Mouse (Mus musculus) cerebellum, adult 11-12 months (tissue): ENCODE results near the gene Erc2.

Experiments
- DNase-seq: peaks from one replicate; pipeline ENCODE4 v3.0.0; 2022

Gene Erc2

GRCm38 (mm10) chr14:28206303-28206702, 584.1 kb downstream of the Erc2 start:
- DNase-seq = no peak

- DNase-seq = no peak
Measured at GRCm38 (mm10) chr14:28225550-28225949, 603.3 kb downstream of the Erc2 start.

- DNase-seq = no peak
Measured at GRCm38 (mm10) chr14:28230563-28230962, 608.3 kb downstream of the Erc2 start.

DNA sequence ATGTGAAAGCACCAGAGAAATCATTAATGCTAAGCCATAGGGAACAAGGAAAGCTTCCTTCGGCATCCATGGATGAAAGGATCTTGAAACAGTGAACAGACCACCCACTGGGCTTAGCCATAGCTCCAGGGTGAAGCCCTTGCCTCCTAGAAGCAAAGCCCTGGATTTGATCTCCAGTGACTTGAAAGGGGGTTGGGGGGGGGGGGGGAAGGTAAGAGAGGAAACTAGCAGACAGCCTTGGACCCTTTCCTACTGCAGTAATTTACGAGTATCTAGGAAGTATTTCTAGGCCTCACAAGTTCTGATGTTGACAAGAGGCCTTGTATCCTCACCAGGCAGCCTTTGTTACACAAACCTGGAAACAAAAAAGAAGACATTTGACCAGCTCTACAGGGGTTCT, 609.0 kb downstream of the Erc2 start:
- DNase-seq = no peak

DNA sequence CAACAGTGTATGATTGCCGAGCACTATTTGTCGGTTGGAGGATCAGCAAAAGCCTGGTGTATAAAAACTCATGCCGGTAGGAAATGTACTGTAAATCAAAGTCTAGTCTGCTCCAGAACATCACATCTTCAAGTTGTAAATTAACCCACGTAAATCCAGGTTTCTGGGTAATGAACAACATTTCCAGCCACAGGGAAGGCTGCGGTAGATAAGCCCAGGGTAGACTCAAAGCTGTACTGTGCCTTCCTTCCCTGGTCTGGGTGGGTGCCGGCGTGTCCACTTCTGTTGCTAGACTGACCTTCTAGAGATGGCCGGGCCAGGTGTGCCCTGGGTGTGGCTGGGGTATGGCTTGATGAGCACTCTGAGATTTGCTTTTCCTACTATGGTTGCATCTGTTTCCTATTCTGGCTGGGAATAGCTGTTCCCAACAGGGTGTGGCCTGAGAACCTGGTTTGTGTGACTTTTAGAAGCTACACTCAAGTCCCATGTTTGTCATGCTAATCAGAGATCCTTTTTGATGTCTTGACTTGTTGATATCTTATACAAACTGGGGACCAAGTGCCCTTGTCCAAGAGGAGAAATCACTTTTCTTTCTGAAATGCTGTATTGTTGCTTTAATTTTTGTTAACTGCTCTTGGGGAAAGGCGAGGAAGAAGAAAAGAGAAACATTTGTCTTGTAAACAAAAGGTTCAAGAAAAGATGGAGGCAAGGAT, 616.3 kb downstream of the Erc2 start:
- no peak for DNase-seq

GRCm38 (mm10) chr14:28240111-28240510, 617.9 kb downstream of the Erc2 start:
- DNase-seq = no peak

DNA sequence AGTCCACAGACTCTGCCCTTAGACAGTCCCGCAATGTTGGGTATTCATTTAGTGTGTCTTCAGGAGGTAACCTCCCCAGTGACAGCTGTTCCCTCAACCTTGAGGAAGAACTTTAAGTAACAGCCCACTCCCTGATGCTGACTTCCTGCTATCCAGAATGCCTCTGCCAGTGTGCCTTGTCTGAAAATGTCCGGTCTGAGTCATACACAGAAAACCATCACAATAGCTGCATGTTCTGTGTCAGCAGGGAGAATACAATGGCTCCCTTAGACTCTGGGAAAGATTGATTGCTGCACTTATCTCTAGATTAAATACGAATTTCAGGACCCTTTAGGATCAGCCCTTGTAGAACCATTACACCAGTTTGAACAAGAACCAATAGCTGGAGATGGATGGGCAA, 620.5 kb downstream of the Erc2 start:
- no peak for DNase-seq

DNA sequence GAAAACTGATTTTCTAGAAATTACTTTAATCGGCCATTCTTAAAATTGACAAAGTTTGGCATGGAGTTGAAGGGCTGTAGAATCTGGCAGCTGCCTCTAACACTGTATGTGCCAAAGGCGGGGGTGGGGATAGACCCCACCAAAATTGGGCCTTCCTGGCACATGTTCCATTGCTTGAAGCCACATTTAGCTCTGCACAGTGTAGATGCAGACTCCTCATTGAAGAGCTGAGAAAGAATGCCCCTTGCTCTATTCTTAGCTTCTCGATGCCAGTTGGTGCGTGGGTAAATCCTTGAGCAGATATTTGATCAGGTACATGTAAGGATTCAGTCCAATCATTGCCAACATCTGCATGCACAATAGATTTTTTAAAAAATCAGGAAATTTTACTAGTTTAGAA, 621.2 kb downstream of the Erc2 start:
- DNase-seq = no peak

GRCm38 (mm10) chr14:28262706-28263105, 640.5 kb downstream of the Erc2 start:
- no peak for DNase-seq

DNA sequence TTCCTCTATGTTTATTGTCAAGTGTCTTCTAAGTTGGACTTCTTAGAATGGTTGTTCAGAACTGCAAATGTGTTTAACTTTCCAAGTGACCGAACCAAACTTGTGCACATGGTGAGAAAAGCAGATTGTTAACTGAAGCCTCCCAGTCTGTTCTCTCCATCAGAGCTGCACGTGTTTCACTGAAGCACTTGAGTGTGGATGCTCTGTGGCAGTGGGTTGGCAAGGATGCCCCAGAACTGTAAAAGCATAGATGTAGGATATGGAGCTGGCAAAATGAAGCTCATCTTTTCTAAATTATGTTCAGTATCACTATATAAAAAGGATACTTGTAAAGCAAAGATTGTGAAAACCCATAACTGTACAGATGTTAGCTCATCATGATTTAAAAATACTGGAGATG, 645.1 kb downstream of the Erc2 start:
- DNase-seq = no peak

GRCm38 (mm10) chr14:28271846-28272245, 649.6 kb downstream of the Erc2 start:
- DNase-seq = no peak

- no peak for DNase-seq
Measured at GRCm38 (mm10) chr14:28273669-28274068, 651.4 kb downstream of the Erc2 start.

- no peak for DNase-seq
Measured at GRCm38 (mm10) chr14:28274826-28275225, 652.6 kb downstream of the Erc2 start.

- no peak for DNase-seq
Measured at GRCm38 (mm10) chr14:28278951-28279350, 656.7 kb downstream of the Erc2 start.

DNA sequence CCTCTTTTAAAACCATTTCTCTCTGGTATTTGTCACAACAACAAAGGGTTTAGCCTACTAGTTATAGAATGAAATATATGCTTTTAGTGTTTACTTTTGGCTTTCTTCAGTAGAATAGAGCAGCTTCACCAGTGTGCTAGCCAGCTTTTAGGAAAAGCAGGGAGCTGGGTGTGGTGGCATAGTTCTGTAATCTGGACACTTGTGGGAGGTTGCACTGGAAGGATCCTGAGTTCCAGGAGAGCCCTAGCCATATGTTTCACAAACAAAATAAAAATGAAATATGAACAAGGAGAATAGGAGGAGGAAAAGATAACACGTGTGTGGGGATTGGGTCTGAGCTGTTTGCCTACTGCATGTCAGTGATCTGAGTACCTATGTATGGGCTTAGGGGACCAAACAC, 658.1 kb downstream of the Erc2 start:
- DNase-seq = no peak

DNA sequence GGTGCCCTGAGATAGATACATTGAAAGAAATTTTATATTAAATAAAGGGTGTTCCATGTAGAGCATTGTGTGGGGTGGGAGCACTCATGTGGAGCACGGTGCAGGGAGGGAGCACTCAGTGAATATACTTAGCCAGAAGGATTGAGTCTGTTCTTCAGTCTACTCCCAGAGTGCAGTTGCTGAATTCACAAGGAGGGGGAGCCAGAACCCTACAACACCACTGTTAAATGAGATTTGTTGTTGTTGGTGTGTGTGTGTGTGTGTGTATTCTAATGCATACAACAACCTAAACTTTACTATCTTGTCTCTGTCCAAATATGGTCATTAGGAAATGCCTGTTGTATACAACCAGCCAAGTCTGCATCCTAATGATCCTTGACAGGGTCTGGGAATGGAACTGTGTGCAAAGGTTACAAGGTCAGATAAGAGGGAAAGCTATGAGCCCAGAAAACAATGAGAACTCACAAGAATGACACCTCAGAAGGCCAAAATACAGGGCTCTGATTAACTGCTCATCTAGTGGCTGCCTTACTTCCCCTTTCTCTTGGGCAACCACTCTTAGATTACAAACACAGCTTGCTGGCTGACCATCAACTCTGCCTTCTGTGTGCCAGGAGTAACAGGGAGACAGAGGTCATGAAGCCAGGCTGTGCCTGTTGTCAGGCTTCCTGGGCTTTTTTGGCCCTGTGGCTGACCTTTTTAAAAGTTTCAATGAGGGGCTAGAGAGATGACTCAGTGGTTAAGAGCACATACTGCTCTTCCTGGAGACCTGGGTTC, 661.3 kb downstream of the Erc2 start:
- no peak for DNase-seq

- no peak for DNase-seq
Measured at GRCm38 (mm10) chr14:28286511-28286910, 664.3 kb downstream of the Erc2 start.

GRCm38 (mm10) chr14:28288196-28288595, 666.0 kb downstream of the Erc2 start:
- DNase-seq = no peak

DNA sequence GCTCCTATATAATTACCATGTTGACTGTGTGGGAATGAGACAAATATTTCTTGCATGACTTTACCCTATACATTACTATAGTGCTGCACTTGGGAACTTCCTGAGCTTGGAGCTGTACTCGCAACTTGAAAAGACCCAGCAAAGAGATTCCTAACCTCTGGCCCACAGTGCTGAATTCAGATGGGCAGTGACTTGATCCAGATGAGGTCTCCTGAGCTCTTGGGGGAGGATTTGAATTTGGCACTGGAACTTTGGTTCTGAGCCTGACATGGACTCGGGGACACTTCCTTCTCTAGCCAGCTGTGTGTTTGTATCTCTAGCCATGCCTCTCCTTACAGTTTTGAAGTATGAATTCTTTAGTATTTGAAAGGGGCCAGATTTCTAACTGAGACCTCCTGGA, 666.7 kb downstream of the Erc2 start:
- no peak for DNase-seq

GRCm38 (mm10) chr14:28293921-28294320, 671.7 kb downstream of the Erc2 start:
- no peak for DNase-seq

- DNase-seq = no peak
Measured at GRCm38 (mm10) chr14:28295145-28295544, 672.9 kb downstream of the Erc2 start.

DNA sequence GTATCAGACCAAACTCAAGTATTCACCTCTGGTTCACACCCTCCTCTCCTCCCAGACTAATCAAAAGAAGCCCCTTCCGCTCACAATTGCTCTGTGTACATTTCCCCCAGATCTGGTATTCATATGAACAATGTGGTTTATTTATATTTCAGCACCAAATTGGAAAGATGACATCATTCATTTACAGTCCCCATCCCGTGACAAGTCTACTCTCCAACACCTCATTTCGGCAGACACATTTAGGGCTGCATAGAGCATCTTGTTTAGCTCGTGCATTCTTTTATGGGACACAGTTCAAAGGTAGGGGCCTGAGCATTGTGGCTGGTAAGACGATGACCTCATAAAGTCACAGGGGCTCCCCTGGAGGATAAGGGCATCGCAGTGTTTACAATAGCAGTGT, 677.9 kb downstream of the Erc2 start:
- DNase-seq = no peak

- DNase-seq = no peak
Measured at GRCm38 (mm10) chr14:28301251-28301650, 679.0 kb downstream of the Erc2 start.

DNA sequence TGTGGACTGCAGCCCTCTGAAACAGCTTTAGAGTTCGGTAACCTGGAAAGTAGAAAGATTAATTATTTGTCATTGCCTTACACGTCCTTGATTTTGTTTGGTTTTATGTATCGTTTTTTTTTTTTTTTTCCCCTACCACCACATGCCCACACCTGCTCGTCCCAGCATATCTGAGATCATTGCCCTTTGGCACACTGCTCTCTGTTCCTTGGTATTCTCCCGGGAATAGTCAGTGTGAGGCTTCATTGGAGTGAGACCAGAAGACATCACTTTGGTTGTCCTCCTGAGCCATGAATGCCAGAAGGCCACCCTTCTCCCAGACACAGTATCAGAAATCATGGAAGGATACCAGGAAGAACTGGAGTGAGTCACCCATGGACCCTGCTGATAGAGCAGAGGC, 681.9 kb downstream of the Erc2 start:
- no peak for DNase-seq

GRCm38 (mm10) chr14:28308661-28309060, 686.4 kb downstream of the Erc2 start:
- DNase-seq = no peak
